Mouse (Mus musculus) stomach, embryonic 15.5 days (tissue): ENCODE measurements around the gene Ccdc40. TPM values are rescaled to one million over a fixed set of nuclear protein-coding genes. Genes with fewer than 3 reads are reported as not detected.
A peak's percentile ranks its signal among the peaks of the same experiment; 100 is the strongest.

Experiments
- ATAC-seq: fragments of 200-750 bp; cut with Nextera tagmentation; 2 replicates; pipeline ENCODE4 v1.8.0; 2017; ENCODE audit warnings: low read depth, moderate number of reproducible peaks, moderate TSS enrichment; ENCODE audit not compliant: insufficient read depth, low FRiP score
- H3K27ac ChIP-seq: fragments of 300-500 bp; sonication (generic); 2 replicates; pipeline ENCODE4 v1.5.1; 2015; ENCODE audit warnings: mild to moderate bottlenecking, inconsistent platforms
- H3K27me3 ChIP-seq: fragments of 300-500 bp; sonication (generic); replicated peaks from 2 replicates; pipeline ENCODE4 v1.6.1; 2015; ENCODE audit warnings: inconsistent platforms
- H3K36me3 ChIP-seq: fragments of 300-500 bp; sonication (generic); 2 replicates; pipeline ENCODE4 v1.6.1; 2015; ENCODE audit warnings: inconsistent platforms
- H3K4me1 ChIP-seq: fragments of 300-500 bp; sonication (generic); 2 replicates; pipeline ENCODE4 v1.6.1; 2015; ENCODE audit warnings: inconsistent platforms
- H3K4me2 ChIP-seq: fragments of 300-500 bp; sonication (generic); 2 replicates; pipeline ENCODE4 v1.6.1; 2015; ENCODE audit warnings: mild to moderate bottlenecking, inconsistent platforms
- H3K4me3 ChIP-seq: fragments of 300-500 bp; sonication (generic); replicated peaks from 2 replicates; pipeline ENCODE4 v1.5.1; 2015; ENCODE audit warnings: inconsistent platforms
- H3K9ac ChIP-seq: fragments of 300-500 bp; sonication (generic); 2 replicates; pipeline ENCODE4 v1.6.1; 2015; ENCODE audit warnings: inconsistent platforms
- H3K9me3 ChIP-seq: fragments of 300-500 bp; sonication (generic); 2 replicates; pipeline ENCODE4 v1.6.1; 2016; ENCODE audit warnings: inconsistent platforms
- WGBS: fragments of 180-500 bp; shearing (Covaris S2); methylation state at CpG from one replicate; pipeline ENCODE4 v1.1.7; 2015; 5-methylcytosine and 5-hydroxymethylcytosine counted together
- polyA plus RNA-seq: library from polyadenylated mRNA; unstranded; fragments of >200 nt; fragmentation: Nextera tagmentation; extraction: Ambion mirVana; gene quantifications from 2 replicates; pipeline ENCODE4 v1.2.1, GENCODE M21; 2015

Ccdc40 gene
- polyA plus RNA-seq, 1 experiment from 2014 or later = 2.6 TPM

GRCm38 (mm10) chr11:119192176-119192575 is 36.2 kb upstream of the Ccdc40 start:
- Histone ChIP-seq H3K4me1 (peaks cover 22% of the 10 kb centered on the region), H3K9ac (no peak overlapping the region), H3K36me3 (no peaks in the 10 kb centered on the region), H3K9me3 (no peaks in the 10 kb centered on the region), H3K4me3 (no peak overlapping the region), H3K27ac (no peak overlapping the region; the same call in 1 of the 2 replicates), H3K4me2 (no peak overlapping the region), H3K27me3 (no peaks in the 10 kb centered on the region)
- WGBS = 61% methylated on average over 5 of the region's 5 CpGs
- ATAC-seq = no peak

GRCm38 (mm10) chr11:119192605-119193004 is 35.8 kb upstream of the Ccdc40 start:
- WGBS = 62% methylated on average over 9 of the region's 9 CpGs
- Histone ChIP-seq H3K9me3 (no peaks in the 10 kb centered on the region), H3K27ac (no peak overlapping the region; the same call in 1 of the 2 replicates), H3K4me3 (no peak overlapping the region), H3K36me3 (no peaks in the 10 kb centered on the region), H3K4me2 (no peak overlapping the region), H3K4me1 (peaks cover 19% of the 10 kb centered on the region), H3K9ac (no peak overlapping the region), H3K27me3 (no peaks in the 10 kb centered on the region)
- no peak for ATAC-seq

- no peaks in the 10 kb centered on the region for H3K9me3 ChIP-seq
- no peak overlapping the region for H3K9ac ChIP-seq
- H3K27ac ChIP-seq = no peak overlapping the region
- H3K4me3 ChIP-seq = no peak overlapping the region
- WGBS = 87% methylated on average over 18 of the region's 18 CpGs
- 0 out of 2 replicates have a peak, but pooled peaks cover 6% of the 10 kb centered on the region for H3K36me3 ChIP-seq
- H3K27me3 ChIP-seq = no peaks in the 10 kb centered on the region
- 0 out of 2 replicates have a peak, but pooled peaks cover 9% of the 10 kb centered on the region for H3K4me1 ChIP-seq
- no peak overlapping the region for H3K4me2 ChIP-seq
- no peak for ATAC-seq
Measured at GRCm38 (mm10) chr11:119197618-119198563, 30.5 kb upstream of the Ccdc40 start.

GRCm38 (mm10) chr11:119198564-119199232 is 29.7 kb upstream of the Ccdc40 start:
- ATAC-seq = no peak
- 0 out of 2 replicates have a peak, but pooled peaks cover 9% of the 10 kb centered on the region for H3K4me1 ChIP-seq
- no peak overlapping the region for H3K4me2 ChIP-seq
- H3K9me3 ChIP-seq = no peaks in the 10 kb centered on the region
- H3K4me3 ChIP-seq = no peak overlapping the region
- H3K27me3 ChIP-seq = no peaks in the 10 kb centered on the region
- WGBS = 58% methylated on average over 26 of the region's 26 CpGs
- H3K36me3 ChIP-seq = 0 out of 2 replicates have a peak, but pooled peaks cover 6% of the 10 kb centered on the region
- no peak overlapping the region for H3K27ac ChIP-seq
- no peak overlapping the region for H3K9ac ChIP-seq

- ATAC-seq = no peak
- no peaks in the 10 kb centered on the region for H3K9me3 ChIP-seq
- H3K27ac ChIP-seq = no peak overlapping the region
- H3K27me3 ChIP-seq = no peaks in the 10 kb centered on the region
- H3K4me3 ChIP-seq = no peak overlapping the region
- H3K4me1 ChIP-seq = 0 out of 2 replicates have a peak, but pooled peaks cover 9% of the 10 kb centered on the region
- no peak overlapping the region for H3K4me2 ChIP-seq
- H3K9ac ChIP-seq = no peak overlapping the region
- 79% methylated on average over 4 of the region's 4 CpGs for WGBS
- H3K36me3 ChIP-seq = 0 out of 2 replicates have a peak, but pooled peaks cover 6% of the 10 kb centered on the region
Measured at GRCm38 (mm10) chr11:119199233-119199601, 29.2 kb upstream of the Ccdc40 start.

GRCm38 (mm10) chr11:119203423-119203822 is 24.9 kb upstream of the Ccdc40 start:
- Histone ChIP-seq H3K27me3 (no peaks in the 10 kb centered on the region), H3K4me3 (no peak overlapping the region), H3K9ac (no peak overlapping the region), H3K4me1 (0 out of 2 replicates have a peak, but pooled peaks cover 8% of the 10 kb centered on the region), H3K27ac (no peak overlapping the region), H3K36me3 (peaks cover 12% of the 10 kb centered on the region; the same call in 1 of the 2 replicates), H3K9me3 (no peaks in the 10 kb centered on the region), H3K4me2 (no peak overlapping the region)
- WGBS = 51% methylated on average over 5 of the region's 5 CpGs
- no peak for ATAC-seq

- Histone ChIP-seq H3K4me2 (no peak overlapping the region), H3K4me1 (peaks cover 16% of the 10 kb centered on the region), H3K27me3 (no peaks in the 10 kb centered on the region), H3K4me3 (no peak overlapping the region), H3K27ac (no peak overlapping the region), H3K9ac (no peak overlapping the region), H3K36me3 (peaks cover 17% of the 10 kb centered on the region), H3K9me3 (no peaks in the 10 kb centered on the region)
- 86% methylated on average over 10 of the region's 10 CpGs for WGBS
- no peak for ATAC-seq
Measured at GRCm38 (mm10) chr11:119205738-119206137, 22.6 kb upstream of the Ccdc40 start.

- Histone ChIP-seq H3K27ac (no peak overlapping the region), H3K9me3 (no peaks in the 10 kb centered on the region), H3K9ac (no peak overlapping the region), H3K4me2 (no peak overlapping the region), H3K36me3 (peaks cover 17% of the 10 kb centered on the region), H3K4me1 (peaks cover 18% of the 10 kb centered on the region), H3K27me3 (no peaks in the 10 kb centered on the region), H3K4me3 (no peak overlapping the region)
- ATAC-seq = no peak
- 37% methylated on average over 5 of the region's 5 CpGs for WGBS
Measured at GRCm38 (mm10) chr11:119206562-119206961, 21.8 kb upstream of the Ccdc40 start.

- 89% methylated on average over 6 of the region's 6 CpGs for WGBS
- no peak overlapping the region for H3K9ac ChIP-seq
- H3K36me3 ChIP-seq = peaks cover 17% of the 10 kb centered on the region
- H3K4me2 ChIP-seq = no peak overlapping the region
- H3K27me3 ChIP-seq = no peaks in the 10 kb centered on the region
- no peaks in the 10 kb centered on the region for H3K9me3 ChIP-seq
- ATAC-seq = no peak
- peaks cover 26% of the 10 kb centered on the region for H3K4me1 ChIP-seq
- H3K4me3 ChIP-seq = no peak overlapping the region
- H3K27ac ChIP-seq = no peak overlapping the region
Measured at GRCm38 (mm10) chr11:119207986-119208385, 20.4 kb upstream of the Ccdc40 start.

GRCm38 (mm10) chr11:119208870-119209370 is 19.5 kb upstream of the Ccdc40 start:
- ATAC-seq = no peak
- peaks cover 35% of the 10 kb centered on the region for H3K4me1 ChIP-seq
- no peaks in the 10 kb centered on the region for H3K27me3 ChIP-seq
- H3K4me3 ChIP-seq = no peak overlapping the region
- no peak overlapping the region for H3K27ac ChIP-seq
- WGBS = 91% methylated on average over 20 of the region's 20 CpGs
- peaks cover 17% of the 10 kb centered on the region for H3K36me3 ChIP-seq
- no peaks in the 10 kb centered on the region for H3K9me3 ChIP-seq
- H3K4me2 ChIP-seq = no peak overlapping the region
- H3K9ac ChIP-seq = no peak overlapping the region

GRCm38 (mm10) chr11:119209371-119210025 is 18.9 kb upstream of the Ccdc40 start:
- Histone ChIP-seq H3K27ac (peak overlapping the region; percentile 59), H3K9me3 (no peaks in the 10 kb centered on the region)
- peak; percentile 36; the same call in 1 of the 2 replicates for ATAC-seq

More at GRCm38 (mm10) chr11:119209371-119210025, 18.9 kb upstream of the Ccdc40 start:
- Histone ChIP-seq H3K36me3 (peaks cover 17% of the 10 kb centered on the region), H3K27me3 (no peaks in the 10 kb centered on the region), H3K4me1 (peaks cover 41% of the 10 kb centered on the region), H3K9ac (no peak overlapping the region), H3K4me2 (no peak overlapping the region), H3K4me3 (no peak overlapping the region)
- 58% methylated on average over 10 of the region's 10 CpGs for WGBS
